Mouse (Mus musculus) kidney, postnatal 36 days (tissue): ENCODE results near the gene Parp6.

ENCODE experiments used
- DNase-seq, 2 experiments: peaks; one replicate each; pipeline ENCODE4 v3.0.0; 2021 to 2022; ENCODE audit warnings: mixed read lengths in 2 of 2

The Parp6 gene

GRCm38 (mm10) chr9:59684020-59684419, 66.9 kb downstream of the Parp6 start:
- DNase-seq = no peak

- DNase-seq = no peak
Observed at GRCm38 (mm10) chr9:59687416-59688046, 70.4 kb downstream of the Parp6 start.

GRCm38 (mm10) chr9:59691635-59692094, 74.6 kb downstream of the Parp6 start:
- peak; percentile 87 to 91 for DNase-seq

- DNase-seq = peak; percentile 22 to 46
Observed at GRCm38 (mm10) chr9:59692145-59692544, 75.1 kb downstream of the Parp6 start.

- DNase-seq = no peak
Observed at GRCm38 (mm10) chr9:59694571-59695450, 77.7 kb downstream of the Parp6 start.

GRCm38 (mm10) chr9:59695451-59695813, 78.3 kb downstream of the Parp6 start:
- no peak for DNase-seq

- DNase-seq = no peak
Observed at GRCm38 (mm10) chr9:59696381-59696780, 79.3 kb downstream of the Parp6 start.
